Mouse (Mus musculus) MEL (cell line): Measurements from ENCODE around the gene Vipas39. TPM values are rescaled to one million over a fixed set of nuclear protein-coding genes. Genes with fewer than 3 reads are reported as not detected.

Experiments
- DNase-seq: peaks from one replicate; pipeline ENCODE4 v3.0.0; 2011; ENCODE audit warnings: low read depth, low spot score
- H3K27ac ChIP-seq: 2 replicates; pipeline ENCODE4 v1.5.1; 2012; ENCODE audit warnings: low read depth, mild to moderate bottlenecking, control low read depth, low read length, moderate library complexity; ENCODE audit not compliant: control insufficient read depth
- H3K27me3 ChIP-seq, 2 experiments: fragments of 150-350 bp in 1 of 2; sonication (generic) in 1 of 2; 2 replicates each; pipeline ENCODE4 v1.6.1; 2012; ENCODE audit warnings: low read length in 2 of 2, mild to moderate bottlenecking in 2 of 2, improper control_type of control experiment in 1 of 2, moderate library complexity in 1 of 2; ENCODE audit not compliant: insufficient read depth in 2 of 2, control insufficient read depth in 1 of 2
- H3K36me3 ChIP-seq, 2 experiments: 2 replicates each; pipeline ENCODE4 v1.6.1; 2012 to 2014; ENCODE audit warnings: low read length in 2 of 2, improper control_type of control experiment in 1 of 2, inconsistent platforms in 1 of 2, mild to moderate bottlenecking in 1 of 2; ENCODE audit not compliant: insufficient read depth in 2 of 2, control insufficient read depth in 1 of 2
- H3K4me1 ChIP-seq, 2 experiments: fragments of 150-350 bp in 1 of 2; sonication (generic) in 1 of 2; 2 replicates each; pipeline ENCODE4 v1.6.1; 2012; ENCODE audit warnings: low read length in 2 of 2, improper control_type of control experiment in 1 of 2, mild to moderate bottlenecking in 1 of 2; ENCODE audit not compliant: insufficient read depth in 2 of 2, control insufficient read depth in 1 of 2
- H3K4me3 ChIP-seq, 2 experiments: fragments of 150-350 bp in 1 of 2; sonication (generic) in 1 of 2; 2 replicates each; pipeline ENCODE4 v1.5.1; 2012; ENCODE audit warnings: low read depth in 2 of 2, low read length in 2 of 2, mild to moderate bottlenecking in 2 of 2, moderate library complexity in 2 of 2, control low read depth in 1 of 2, improper control_type of control experiment in 1 of 2; ENCODE audit not compliant: control insufficient read depth in 1 of 2, insufficient read depth in 1 of 2
- H3K79me2 ChIP-seq: 2 replicates; pipeline ENCODE4 v1.6.1; 2012; ENCODE audit warnings: mild to moderate bottlenecking, low read length, moderate library complexity; ENCODE audit not compliant: control insufficient read depth, poor library complexity, insufficient read depth
- H3K9ac ChIP-seq: 2 replicates; pipeline ENCODE4 v1.6.1; 2012; ENCODE audit warnings: low read depth, mild to moderate bottlenecking, control low read depth, low read length, moderate library complexity; ENCODE audit not compliant: control insufficient read depth, poor library complexity, severe bottlenecking
- H3K9me3 ChIP-seq: fragments of 150-350 bp; sonication (generic); replicated peaks from 2 replicates; pipeline ENCODE4 v1.6.1; 2012; ENCODE audit warnings: mild to moderate bottlenecking, low read length, improper control_type of control experiment, moderate library complexity; ENCODE audit not compliant: insufficient read depth
- BHLHE40 ChIP-seq: IDR thresholded peaks from 2 replicates; pipeline ENCODE4 v1.6.1; 2012; ENCODE audit warnings: low read depth, mild to moderate bottlenecking, inconsistent platforms, low read length, improper control_type of control experiment, borderline replicate concordance
- CHD1 ChIP-seq: IDR thresholded peaks from 2 replicates; pipeline ENCODE4 v1.6.1; 2012; ENCODE audit warnings: low read depth, mild to moderate bottlenecking, inconsistent platforms, low read length, improper control_type of control experiment
- E2F4 ChIP-seq: IDR thresholded peaks from 2 replicates; pipeline ENCODE4 v1.6.1; 2011; ENCODE audit warnings: low read depth, low read length, improper control_type of control experiment, borderline replicate concordance
- EP300 ChIP-seq, 2 experiments: IDR thresholded peaks; 2 replicates each; pipeline ENCODE4 v1.6.1; 2011; ENCODE audit warnings: improper control_type of control experiment in 2 of 2, low read length in 2 of 2, low read depth in 1 of 2, mild to moderate bottlenecking in 1 of 2
- JUND ChIP-seq: IDR thresholded peaks from 2 replicates; pipeline ENCODE4 v1.6.1; 2011; ENCODE audit warnings: low read depth, mild to moderate bottlenecking, improper control_type of control experiment, low read length
- KAT2A ChIP-seq: conservative IDR thresholded peaks from 2 replicates; pipeline ENCODE4 v1.6.1; 2012; ENCODE audit warnings: low read depth, low read length, improper control_type of control experiment, inconsistent platforms
- MAX ChIP-seq: IDR thresholded peaks from 2 replicates; pipeline ENCODE4 v1.6.1; 2011; ENCODE audit warnings: low read length, improper control_type of control experiment
- MEF2A ChIP-seq: IDR thresholded peaks from 2 replicates; pipeline ENCODE4 v1.6.1; 2014; ENCODE audit warnings: low read depth, mild to moderate bottlenecking, inconsistent platforms, low read length, improper control_type of control experiment; ENCODE audit not compliant: poor library complexity, insufficient replicate concordance, severe bottlenecking; ENCODE audit errors: extremely low read depth
- POLR2A ChIP-seq, 2 experiments: IDR thresholded peaks; 2 replicates each; pipeline ENCODE4 v1.6.1; 2011 to 2012; ENCODE audit warnings: low read length in 2 of 2, mild to moderate bottlenecking in 2 of 2, control low read depth in 1 of 2, improper control_type of control experiment in 1 of 2, low read depth in 1 of 2, moderate library complexity in 1 of 2; ENCODE audit not compliant: control insufficient read depth in 1 of 2, insufficient read depth in 1 of 2, poor library complexity in 1 of 2
- RAD21 ChIP-seq: IDR thresholded peaks from 2 replicates; pipeline ENCODE4 v1.6.1; 2011; ENCODE audit warnings: mild to moderate bottlenecking, low read depth, low read length, improper control_type of control experiment
- SIN3A ChIP-seq: IDR thresholded peaks from 2 replicates; pipeline ENCODE4 v1.6.1; 2012; ENCODE audit warnings: low read length, improper control_type of control experiment, inconsistent platforms
- SMC3 ChIP-seq: IDR thresholded peaks from 2 replicates; pipeline ENCODE4 v1.6.1; 2011; ENCODE audit warnings: low read depth, low read length, improper control_type of control experiment
- TAL1 ChIP-seq: IDR thresholded peaks from 2 replicates; pipeline ENCODE4 v1.6.1; 2012; ENCODE audit warnings: mild to moderate bottlenecking, inconsistent platforms, low read length, moderate library complexity, mixed read lengths
- TBP ChIP-seq: IDR thresholded peaks from 2 replicates; pipeline ENCODE4 v1.8.0; 2011; ENCODE audit warnings: low read depth, low read length, improper control_type of control experiment
- ZC3H11A ChIP-seq: IDR thresholded peaks from 2 replicates; pipeline ENCODE4 v1.6.1; 2012; ENCODE audit warnings: low read depth, mild to moderate bottlenecking, inconsistent platforms, low read length, improper control_type of control experiment
- ZKSCAN1 ChIP-seq: IDR thresholded peaks from 2 replicates; pipeline ENCODE4 v1.6.1; 2012; ENCODE audit warnings: low read depth, mild to moderate bottlenecking, inconsistent platforms, low read length, improper control_type of control experiment, moderate library complexity
- ZMIZ1 ChIP-seq: IDR thresholded peaks from 2 replicates; pipeline ENCODE4 v1.6.1; 2012; ENCODE audit warnings: low read depth, mild to moderate bottlenecking, inconsistent platforms, low read length, improper control_type of control experiment, moderate library complexity
- ZNF384 ChIP-seq: IDR thresholded peaks from 2 replicates; pipeline ENCODE4 v1.6.1; 2012; ENCODE audit warnings: low read depth, mild to moderate bottlenecking, inconsistent platforms, low read length, improper control_type of control experiment
- polyA plus RNA-seq, 2 experiments: library from polyadenylated mRNA; stranded (reverse) in 1 of 2; unstranded in 1 of 2; fragments of >175 nt in 1 of 2; fragments of >200 nt in 1 of 2; gene quantifications; 2 replicates each; pipeline versions ENCODE4 v1.2.1 to v1.2.4; 2012; ENCODE audit warnings: low replicate concordance in 2 of 2, low read depth in 1 of 2; ENCODE audit not compliant: insufficient read length in 2 of 2, insufficient read depth in 1 of 2, missing spikeins in 1 of 2
- total RNA-seq: library from RNA; depleted of rRNA; stranded (reverse); fragments of 300-350 nt; gene quantifications from 2 replicates; pipeline ENCODE4 v1.2.3, GENCODE M21; 2012

The Vipas39 gene
- total and polyA plus RNA-seq, 3 experiments = 19.7 to 23.0 TPM; not detected in 1

GRCm38 (mm10) chr12:87229633-87230032 is 36.4 kb downstream of the Vipas39 start:
- Histone ChIP-seq H3K9ac (no peak overlapping the region), H3K9me3 (no peaks in the 10 kb centered on the region), H3K27ac (no peak overlapping the region), H3K27me3 (no peaks in the 10 kb centered on the region), H3K4me3 (no peak overlapping the region), H3K4me1 (peaks cover 2 to 12% of the 10 kb centered on the region in 2 experiments; a peak in 3 of 4 replicates), H3K79me2 (no peaks in the 10 kb centered on the region), H3K36me3 (peaks cover 0 to 7% of the 10 kb centered on the region in 2 experiments; a peak in 2 of 4 replicates)
- no peak for DNase-seq
- TF ChIP-seq SMC3 = no peak
- no peak for TF ChIP-seq ZKSCAN1
- no peak for TF ChIP-seq E2F4
- TF ChIP-seq MAX = no peak
- TF ChIP-seq POLR2A (IDR thresholded peaks at IDR 0.05; ENCODE audit: control insufficient read depth in 1 of 2, insufficient read depth in 1 of 2, low read depth in 1 of 2, low read length in 2 of 2, poor library complexity in 1 of 2) = no peak
- no peak for TF ChIP-seq MEF2A
- TF ChIP-seq RAD21 = no peak
- no peak for TF ChIP-seq TAL1
- no peak for TF ChIP-seq ZMIZ1
- no peak for TF ChIP-seq EP300 (IDR thresholded peaks at IDR 0.05; ENCODE audit: low read depth in 1 of 2, low read length in 2 of 2)
- no peak for TF ChIP-seq KAT2A
- no peak for TF ChIP-seq ZNF384
- no peak for TF ChIP-seq JUND
- TF ChIP-seq BHLHE40 = no peak
- no peak for TF ChIP-seq SIN3A
- no peak for TF ChIP-seq TBP
- no peak for TF ChIP-seq ZC3H11A
- no peak for TF ChIP-seq CHD1

GRCm38 (mm10) chr12:87226801-87227200 is 39.3 kb downstream of the Vipas39 start:
- no peak overlapping the region for H3K9ac ChIP-seq
- no peaks in the 10 kb centered on the region for H3K27me3 ChIP-seq
- no peak for DNase-seq
- H3K4me3 ChIP-seq = no peak overlapping the region
- H3K9me3 ChIP-seq = no peaks in the 10 kb centered on the region
- peaks cover 0 to 7% of the 10 kb centered on the region in 2 experiments; a peak in 2 of 4 replicates for H3K36me3 ChIP-seq
- H3K79me2 ChIP-seq = no peaks in the 10 kb centered on the region
- H3K4me1 ChIP-seq = peaks cover 2 to 12% of the 10 kb centered on the region in 2 experiments; a peak in 3 of 4 replicates
- no peak for TF ChIP-seq MEF2A
- no peak overlapping the region for H3K27ac ChIP-seq
